Mouse (Mus musculus) c-Kit-positive CD71-negative TER-119-negative erythroid progenitor cells, embryonic 14.5 days (primary cell): ENCODE data around the gene Slc13a2.

Experiments used
- DNase-seq: peaks from one replicate; pipeline ENCODE4 v3.0.0-alpha.2; 2013; ENCODE audit warnings: low read depth

The Slc13a2 gene

DNA sequence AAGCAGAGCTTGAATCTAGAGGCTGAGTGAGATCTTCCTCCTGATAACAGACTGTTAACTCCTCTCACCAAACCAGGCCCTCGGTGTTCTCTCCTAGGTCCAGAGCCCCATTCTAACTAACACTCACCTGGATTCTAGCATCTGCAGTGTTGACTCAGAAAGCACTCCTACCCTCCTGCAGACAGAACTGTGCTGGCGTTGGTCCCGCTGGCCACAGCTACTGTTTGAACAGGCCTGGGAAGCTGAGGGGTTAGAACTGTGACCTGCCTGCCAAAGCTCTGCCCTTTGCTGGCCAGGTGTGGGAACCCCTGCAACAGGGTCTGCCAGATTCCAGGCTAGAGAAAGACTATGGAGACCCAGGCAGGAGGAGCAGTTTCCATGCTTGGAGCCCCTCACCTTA, 29.3 kb downstream of the Slc13a2 start:
- no peak for DNase-seq

- DNase-seq = no peak
Measured at GRCm38 (mm10) chr11:78386508-78387043, 35.4 kb downstream of the Slc13a2 start, which contains the start of gene Foxn1. Gene Foxn1 (minus strand): TSS chr11:78386558.

DNA sequence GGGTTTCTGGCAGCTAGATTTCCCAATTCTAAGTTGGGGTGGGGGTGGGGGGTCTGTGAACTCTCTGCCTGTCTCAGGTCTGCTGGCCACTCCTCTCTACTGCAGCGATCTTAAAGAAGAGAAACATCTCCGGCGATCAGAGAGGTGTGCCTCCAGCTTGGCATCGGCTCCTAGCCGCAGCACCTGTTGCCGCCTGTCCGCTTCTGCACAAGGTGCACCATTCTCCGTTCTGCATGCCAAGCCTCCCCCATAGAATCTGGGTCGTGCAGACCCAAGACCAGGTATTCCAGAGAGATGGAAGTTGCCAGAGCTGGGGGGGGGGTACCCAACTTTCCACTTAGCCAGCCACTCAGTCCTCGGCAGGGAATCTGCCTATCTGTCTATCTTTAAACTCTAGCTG, 36.2 kb downstream of the Slc13a2 start:
- DNase-seq = no peak

DNA sequence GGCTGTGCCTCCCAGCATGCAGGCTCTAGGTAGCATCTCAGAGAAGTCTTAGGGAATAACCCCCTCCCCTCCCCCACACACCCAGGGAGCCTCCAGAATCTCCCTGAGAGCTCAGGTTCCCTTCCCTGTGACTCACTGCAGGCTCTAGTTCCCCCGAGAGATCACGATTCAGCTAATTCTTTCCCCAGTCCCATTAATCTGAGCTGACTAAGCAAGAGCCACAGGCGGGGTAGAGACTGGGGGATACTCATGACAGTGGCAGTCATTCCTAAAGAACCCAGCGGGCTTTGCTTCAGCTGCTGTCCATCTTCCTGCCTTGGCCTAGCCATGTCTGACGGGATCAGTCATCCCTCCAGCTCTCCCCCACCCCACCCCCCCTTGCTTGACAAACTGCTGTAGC, 39.3 kb downstream of the Slc13a2 start:
- no peak for DNase-seq

GRCm38 (mm10) chr11:78382286-78382685, 39.7 kb downstream of the Slc13a2 start:
- no peak for DNase-seq

DNA sequence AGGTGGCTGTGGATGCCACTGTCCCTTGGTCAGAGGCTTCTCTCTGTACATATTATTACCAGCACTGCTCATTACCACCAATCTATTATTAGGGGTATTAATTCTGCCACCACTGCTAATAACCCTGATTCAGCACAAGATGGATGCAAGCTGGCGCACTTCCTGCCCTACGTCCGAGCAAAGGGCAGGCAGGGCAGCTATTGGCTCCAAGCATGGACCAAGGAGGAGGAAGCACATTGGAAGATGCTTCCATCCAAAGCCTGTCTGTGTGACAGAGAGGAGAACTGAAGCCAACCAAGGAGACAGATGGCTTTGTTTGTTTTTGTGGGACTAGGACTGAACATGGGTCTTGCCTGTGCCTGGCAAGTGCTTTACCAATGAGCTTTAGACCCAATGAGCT, 41.0 kb downstream of the Slc13a2 start:
- no peak for DNase-seq

GRCm38 (mm10) chr11:78380351-78380750, 41.7 kb downstream of the Slc13a2 start:
- no peak for DNase-seq

DNA sequence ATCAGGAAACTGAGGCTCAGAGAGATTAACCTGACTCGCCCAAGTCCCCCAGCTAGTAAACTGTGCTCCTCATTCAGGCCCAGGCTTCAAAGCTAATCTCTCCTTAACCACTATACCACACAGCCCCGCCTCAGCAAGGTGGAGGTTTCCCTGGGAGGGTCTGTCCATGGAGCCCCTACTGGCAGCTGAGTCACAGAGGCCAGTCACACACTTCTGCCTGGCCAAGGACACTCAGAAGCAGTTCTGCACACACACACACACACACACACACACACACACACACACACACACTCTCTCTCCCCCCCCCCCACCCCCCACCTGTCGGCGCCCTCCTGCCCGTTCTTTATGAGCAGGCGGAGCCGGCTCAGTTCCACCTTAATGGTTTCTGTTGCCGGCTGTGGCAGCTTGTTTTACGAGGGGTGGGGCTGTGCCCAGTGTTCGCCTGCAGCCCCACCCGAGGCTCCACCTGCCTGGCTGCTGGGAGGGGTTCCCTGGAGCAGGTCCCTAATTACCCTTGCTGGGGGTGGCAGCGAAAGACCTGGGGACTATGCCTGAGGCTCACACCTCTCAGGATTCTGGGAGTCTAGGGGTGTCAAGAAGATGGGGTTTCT, 44.4 kb downstream of the Slc13a2 start:
- DNase-seq = no peak

- DNase-seq = no peak
Measured at GRCm38 (mm10) chr11:78374147-78374546, 47.9 kb downstream of the Slc13a2 start.

DNA sequence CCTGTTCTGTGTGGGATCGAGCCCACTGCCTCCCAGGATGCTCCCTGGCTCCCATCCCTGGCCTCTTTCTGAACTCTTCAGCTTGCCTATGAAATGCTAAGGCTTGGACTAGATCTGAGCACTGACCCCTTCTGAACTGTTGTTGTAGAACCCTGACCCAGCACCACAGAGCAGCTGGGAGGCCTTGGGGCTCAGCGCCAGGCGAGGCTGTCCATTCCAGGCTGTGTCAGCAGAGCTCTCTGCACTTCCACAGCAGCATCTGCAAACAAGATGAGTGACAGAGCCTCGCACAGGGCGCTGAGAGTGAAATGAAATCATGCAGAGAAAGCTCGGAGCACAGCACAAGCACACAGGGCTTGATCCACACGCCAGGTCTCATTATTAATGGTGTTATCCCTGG, 49.4 kb downstream of the Slc13a2 start:
- DNase-seq = no peak

- DNase-seq = no peak
Measured at GRCm38 (mm10) chr11:78372166-78372565, 49.9 kb downstream of the Slc13a2 start.

DNA sequence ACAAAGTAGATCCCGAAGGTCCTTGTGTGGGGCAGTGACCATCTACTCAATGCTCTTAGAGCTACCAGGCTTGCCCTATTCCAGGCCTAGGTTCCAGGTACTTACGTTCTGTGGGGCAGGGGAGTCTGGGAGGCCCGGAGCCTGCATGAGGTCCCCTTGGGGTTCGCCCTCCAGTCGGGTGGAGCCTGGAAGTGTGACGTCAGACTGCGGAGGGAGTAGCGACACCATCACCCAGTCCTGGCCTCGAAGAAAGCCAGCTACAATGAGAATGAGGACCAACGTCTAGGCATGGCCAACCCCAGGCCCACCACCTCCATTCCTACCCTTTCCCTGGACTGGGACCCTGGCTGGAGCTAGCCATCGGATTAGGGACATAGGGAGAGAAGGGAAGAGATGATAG, 50.3 kb downstream of the Slc13a2 start:
- DNase-seq = no peak

DNA sequence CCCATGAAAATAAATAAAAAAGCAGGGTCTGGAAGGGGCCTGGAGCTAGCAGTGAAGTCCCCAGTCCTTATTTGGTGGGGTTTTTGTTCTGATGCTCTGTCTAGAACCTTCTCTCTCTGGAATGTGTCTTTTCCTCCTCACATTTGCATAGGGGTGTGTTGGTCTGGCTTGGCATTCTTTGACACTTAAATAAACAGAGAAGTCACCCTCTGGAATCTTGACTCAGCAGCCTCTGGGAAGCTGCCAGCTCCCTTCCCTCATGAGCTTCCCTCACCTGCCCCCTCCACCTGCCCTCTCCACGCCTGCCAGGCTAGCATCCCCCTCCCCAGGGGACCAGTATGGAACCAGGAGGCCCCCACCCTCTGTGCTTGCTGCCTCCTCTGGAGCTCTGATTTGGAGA, 51.6 kb downstream of the Slc13a2 start:
- no peak for DNase-seq

- DNase-seq = no peak
Measured at GRCm38 (mm10) chr11:78367456-78368225, 54.4 kb downstream of the Slc13a2 start.

- DNase-seq = no peak
Measured at GRCm38 (mm10) chr11:78364103-78364502, 57.9 kb downstream of the Slc13a2 start.

- no peak for DNase-seq
Measured at GRCm38 (mm10) chr11:78363309-78364007, 58.6 kb downstream of the Slc13a2 start.

- no peak for DNase-seq
Measured at GRCm38 (mm10) chr11:78360789-78361131, 61.3 kb downstream of the Slc13a2 start.

DNA sequence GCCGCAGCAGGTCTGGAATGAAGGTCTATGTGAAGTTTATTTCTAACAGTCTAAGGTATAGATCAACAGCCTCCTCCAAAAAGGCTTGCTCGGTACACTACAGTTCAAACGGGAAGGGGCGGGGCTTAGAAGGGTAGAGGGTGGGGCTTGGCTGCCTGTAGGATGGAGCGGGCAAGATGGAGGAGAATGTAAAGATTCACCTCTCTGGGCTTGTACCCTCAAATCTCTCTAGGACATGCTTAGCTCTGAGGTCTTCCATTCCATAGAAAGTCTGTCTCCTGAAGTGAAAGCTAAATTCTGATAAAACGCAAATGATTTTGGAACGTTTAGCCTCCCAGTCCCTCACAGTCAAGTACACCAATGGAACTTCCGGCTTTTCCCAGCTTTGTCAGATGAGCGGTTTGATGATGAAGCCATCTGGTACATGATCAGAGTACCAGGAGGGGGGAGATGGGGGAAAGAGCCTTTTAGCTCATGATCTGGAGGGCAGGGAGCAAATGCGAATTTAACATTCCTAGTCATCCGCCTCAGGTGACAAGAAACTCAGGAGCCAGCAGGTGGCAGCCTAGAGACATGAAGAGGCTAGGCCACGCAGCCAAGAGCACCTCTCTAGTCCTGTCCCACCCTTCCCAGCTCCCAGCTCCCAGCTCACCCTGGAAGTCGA, 61.8 kb downstream of the Slc13a2 start:
- peak; percentile 78 for DNase-seq

DNA sequence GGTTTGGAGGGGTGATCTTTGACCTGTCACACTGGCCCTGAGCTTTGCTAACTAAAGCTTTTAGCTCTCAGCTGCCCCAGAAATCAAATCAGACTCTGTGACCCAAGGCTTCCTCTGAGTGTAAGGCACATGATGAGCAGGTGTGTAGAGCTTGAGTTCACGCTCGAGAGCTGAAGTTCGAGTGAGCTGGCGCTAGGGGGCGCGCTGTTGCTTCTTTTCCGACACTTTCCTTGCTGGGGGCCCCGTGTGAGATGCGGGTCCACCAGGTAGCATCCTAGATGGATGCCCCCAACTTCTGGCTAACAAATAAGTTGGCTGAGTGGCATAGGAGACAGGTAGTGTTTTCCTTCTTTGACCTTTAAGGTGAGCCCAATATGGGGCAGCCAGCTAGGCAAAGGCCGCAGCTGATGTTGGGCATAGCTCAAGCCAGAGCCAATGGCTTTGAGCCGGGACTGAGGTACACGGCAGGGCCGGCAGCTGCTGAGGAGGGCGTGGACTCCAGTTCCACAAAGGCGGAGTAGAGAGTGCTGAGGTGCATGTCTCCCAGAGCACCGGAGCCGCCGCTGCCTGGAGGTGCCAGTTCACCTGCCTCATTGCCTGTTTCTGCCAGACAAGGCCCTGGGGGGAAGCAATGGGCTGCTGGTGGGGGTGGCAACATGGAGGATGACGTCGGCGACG, 63.5 kb downstream of the Slc13a2 start:
- peak; percentile 58 for DNase-seq

DNA sequence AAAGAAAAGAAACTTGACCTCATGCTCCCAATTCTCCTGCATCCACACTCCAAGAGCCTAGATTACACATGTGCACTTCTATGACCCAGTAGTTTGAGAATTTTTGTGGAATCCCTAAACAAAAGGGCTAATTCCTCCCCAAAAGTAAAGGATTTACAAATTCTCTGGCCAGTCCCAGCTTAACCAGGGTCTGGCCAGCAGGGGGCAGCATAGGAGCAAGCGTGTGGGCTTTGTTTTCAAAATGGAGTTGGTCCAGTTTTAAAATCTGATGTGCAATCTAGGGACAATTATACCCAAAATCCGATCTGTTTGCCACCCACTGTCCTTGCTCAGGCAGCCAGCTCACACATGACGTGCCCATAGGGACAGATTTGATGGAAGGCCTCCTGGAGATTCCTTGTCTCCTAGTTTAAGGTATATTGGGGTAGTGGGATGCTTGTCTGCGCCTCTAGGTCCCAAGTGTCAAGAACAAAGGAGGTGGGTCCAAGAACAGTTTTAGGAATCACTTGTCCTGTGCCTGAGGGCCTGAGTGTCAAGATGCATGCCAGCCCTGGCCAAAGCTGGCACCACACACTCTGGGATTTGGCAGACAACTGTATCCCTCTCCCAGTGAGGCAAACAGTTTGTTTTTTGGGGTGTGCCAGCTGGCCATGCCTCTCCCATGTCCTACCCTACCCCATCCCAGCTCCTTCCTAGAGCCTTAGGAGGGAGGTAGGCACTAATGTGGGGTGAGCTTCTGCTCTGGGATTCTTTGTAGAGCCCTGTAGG, 66.4 kb downstream of the Slc13a2 start:
- DNase-seq = peak; percentile 60

- no peak for DNase-seq
Measured at GRCm38 (mm10) chr11:78354905-78355304, 67.1 kb downstream of the Slc13a2 start.
